Mouse (Mus musculus) liver, adult 2 months (tissue): ENCODE measurements around the gene Stfa3.

Source experiments
- CTCF ChIP-seq: fragments of 200-500 bp; IDR thresholded peaks from 2 replicates; pipeline ENCODE4 v1.5.1; 2011; ENCODE audit warnings: low read depth, low read length, control low read depth
- POLR2A ChIP-seq: fragments of 200-500 bp; IDR thresholded peaks from 2 replicates; pipeline ENCODE4 v1.6.1; 2011; ENCODE audit warnings: low read length, control low read depth; ENCODE audit not compliant: insufficient read depth; ENCODE audit errors: extremely low read depth

DNA sequence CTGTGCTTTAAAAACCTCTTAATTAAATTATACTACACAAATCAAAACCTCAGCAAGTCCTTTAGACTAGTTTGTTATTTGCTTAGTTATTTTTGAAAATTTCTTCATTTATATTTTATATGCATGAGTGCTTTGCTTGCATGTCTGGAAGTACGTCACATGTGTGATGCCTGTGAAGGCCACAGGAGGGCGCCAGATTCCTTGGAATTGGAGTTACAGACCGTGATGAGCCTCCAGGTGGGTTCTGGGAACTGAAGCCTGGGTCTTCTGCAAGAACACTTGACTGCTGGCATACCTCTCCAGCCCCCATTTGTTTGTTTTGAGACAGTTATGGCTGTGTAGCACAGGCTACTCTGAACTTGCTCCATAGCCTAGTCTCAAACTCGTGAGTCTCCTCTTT, 13.7 kb upstream of the Stfa3 start:
- TF ChIP-seq CTCF (peak; percentile 51), POLR2A (no peak)
